24 mouse cellular contexts compared by ENCODE assay signal in the genomic region with DNA sequence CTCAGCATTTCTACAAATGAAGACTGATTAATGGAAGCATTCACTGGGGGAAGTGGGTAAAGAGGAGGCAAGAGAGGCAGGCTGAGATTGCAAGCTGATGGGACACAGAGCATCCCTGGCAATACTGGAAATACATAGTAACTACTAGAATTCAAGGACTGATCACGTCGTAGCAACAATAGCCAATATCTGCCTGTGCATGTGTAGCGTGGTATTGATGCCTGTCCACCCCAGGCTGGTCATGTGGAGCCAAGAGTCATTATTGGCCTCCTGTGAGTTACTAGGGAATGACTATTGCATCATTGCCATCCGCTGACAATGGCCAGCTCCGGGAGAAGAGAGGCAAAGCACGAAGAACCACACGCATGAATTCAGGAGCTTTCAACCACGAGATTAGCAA.
DNase-seq lines count a peak whose midpoint lies in the region; ATAC-seq and TF ChIP-seq lines count a peak whose summit lies in the region.
"Had no signal": no experiment of that assay in that cellular context is flagged by ENCODE, and none has a peak within 500 bp of the region (broad histone marks: within the 10 kb centered on the region; RNA-seq: fewer than 3 reads in every experiment).

No protein-coding gene starts in this region.

- no peaks in the 10 kb centered on the region for H3K36me3 ChIP-seq in heart, embryonic 12.5 days
- no peaks in the 10 kb centered on the region for H3K36me3 ChIP-seq in hindbrain, embryonic 15.5 days
- H3K36me3 ChIP-seq in hindbrain, postnatal 0 days (ENCODE audit: insufficient read depth, low read length): no peaks in the 10 kb centered on the region
- no peaks in the 10 kb centered on the region for H3K36me3 ChIP-seq in midbrain, embryonic 16.5 days (ENCODE audit: control insufficient read depth, insufficient read depth, low read length)
- H3K36me3 ChIP-seq in midbrain, embryonic 10.5 days: no peaks in the 10 kb centered on the region
- H3K36me3 ChIP-seq: embryonic facial prominence, embryonic 10.5 days; embryonic facial prominence, embryonic 13.5 days; forebrain, embryonic 12.5 days; forebrain, embryonic 15.5 days; heart, embryonic 10.5 days had no signal

- no peak for ATAC-seq in heart, embryonic 12.5 days (ENCODE audit: insufficient number of reproducible peaks, low FRiP score)
- ATAC-seq in hindbrain, embryonic 15.5 days (ENCODE audit: low FRiP score, low read depth): 0 out of 2 replicates have a peak, but pooled peaks have one; percentile 45
- ATAC-seq in hindbrain, postnatal 0 days: no peak
- peak; percentile 58; the same call in 1 of the 2 replicates for ATAC-seq in midbrain, embryonic 16.5 days
- ATAC-seq: activated CD4-positive, CD25-positive, alpha-beta regulatory T cell, adult 4 months; forebrain, embryonic 15.5 days; inflammation-experienced regulatory T-cells, adult 6 months; intestine, embryonic 16.5 days had no signal

- no peaks in the 10 kb centered on the region for H3K27me3 ChIP-seq in heart, embryonic 12.5 days (replicated peaks)
- H3K27me3 ChIP-seq in hindbrain, embryonic 15.5 days: no peaks in the 10 kb centered on the region
- no peaks in the 10 kb centered on the region for H3K27me3 ChIP-seq in hindbrain, postnatal 0 days (ENCODE audit: insufficient read depth, low read length)
- no peaks in the 10 kb centered on the region for H3K27me3 ChIP-seq in midbrain, embryonic 16.5 days (ENCODE audit: control insufficient read depth, insufficient read depth, low read depth, low read length)
- H3K27me3 ChIP-seq in midbrain, embryonic 10.5 days (ENCODE audit: low read depth, poor library complexity, severe bottlenecking): no peaks in the 10 kb centered on the region
- H3K27me3 ChIP-seq: forebrain, embryonic 12.5 days; forebrain, embryonic 15.5 days had no signal

- WGBS in heart, embryonic 12.5 days: 84% methylated on average over 8 of the region's 8 CpGs
- WGBS in hindbrain, embryonic 15.5 days: 78% methylated on average over 8 of the region's 8 CpGs
- WGBS in hindbrain, postnatal 0 days: 78% methylated on average over 8 of the region's 8 CpGs
- 86% methylated on average over 8 of the region's 8 CpGs for WGBS in midbrain, embryonic 16.5 days
- whole genome bisulfite sequencing in midbrain, embryonic 10.5 days: 89% methylated on average over 8 of the region's 8 CpGs

- H3K9ac ChIP-seq in heart, embryonic 12.5 days: no peak overlapping the region
- no peak overlapping the region for H3K9ac ChIP-seq in hindbrain, embryonic 15.5 days
- no peak overlapping the region for H3K9ac ChIP-seq in hindbrain, postnatal 0 days (replicated peaks; ENCODE audit: low read length)
- H3K9ac ChIP-seq in midbrain, embryonic 16.5 days (ENCODE audit: low read depth, low read length): no peak overlapping the region
- H3K9ac ChIP-seq: embryonic facial prominence, embryonic 13.5 days; forebrain, embryonic 12.5 days; forebrain, embryonic 15.5 days had no signal

- no peaks in the 10 kb centered on the region for H3K4me1 ChIP-seq in heart, embryonic 12.5 days (replicated peaks)
- H3K4me1 ChIP-seq in hindbrain, embryonic 15.5 days (replicated peaks): peaks cover 4% of the 10 kb centered on the region; the same call in 1 of the 2 replicates
- no peaks in the 10 kb centered on the region for H3K4me1 ChIP-seq in hindbrain, postnatal 0 days (ENCODE audit: insufficient read depth, low read length)
- no peaks in the 10 kb centered on the region for H3K4me1 ChIP-seq in midbrain, embryonic 16.5 days (ENCODE audit: control insufficient read depth, insufficient read depth, low read length)
- H3K4me1 ChIP-seq in midbrain, embryonic 10.5 days: no peaks in the 10 kb centered on the region
- H3K4me1 ChIP-seq: embryonic facial prominence, embryonic 10.5 days; embryonic facial prominence, embryonic 13.5 days; forebrain, embryonic 12.5 days; forebrain, embryonic 15.5 days; heart, embryonic 10.5 days had no signal

- H3K27ac ChIP-seq in heart, embryonic 12.5 days (ENCODE audit: poor library complexity, severe bottlenecking): no peak overlapping the region
- H3K27ac ChIP-seq in hindbrain, embryonic 15.5 days (replicated peaks): no peak overlapping the region
- no peak overlapping the region for H3K27ac ChIP-seq in hindbrain, postnatal 0 days
- no peak overlapping the region for H3K27ac ChIP-seq in midbrain, embryonic 16.5 days (ENCODE audit: low read length)
- H3K27ac ChIP-seq in midbrain, embryonic 10.5 days (replicated peaks): no peak overlapping the region
- H3K27ac ChIP-seq: embryonic facial prominence, embryonic 10.5 days; embryonic facial prominence, embryonic 13.5 days; forebrain, embryonic 12.5 days; forebrain, embryonic 15.5 days; heart, adult 2 months; heart, embryonic 10.5 days had no signal

- peak; percentile 78 for DNase-seq in heart, adult 11 months
- DNase-seq in hindbrain, postnatal 0 days (ENCODE audit: low spot score): no peak
- no peak for DNase-seq in midbrain, embryonic 10.5 days (ENCODE audit: low spot score)
- DNase-seq: adrenal gland, adult 8-10 months; adrenal gland, postnatal 25 days; cerebellum, adult 11-12 months; cerebellum, adult 8-10 months; cerebellum, postnatal 10 days; cerebellum, postnatal 36 days; embryo, embryonic 11 days; gastrocnemius, postnatal 25 days; heart, adult 2 months had no signal

- TF ChIP-seq CTCF in hindbrain, postnatal 0 days (IDR thresholded peaks at IDR 0.05; ENCODE audit: low read depth): no peak

- no peak overlapping the region for H3K4me2 ChIP-seq in heart, embryonic 12.5 days
- H3K4me2 ChIP-seq in hindbrain, embryonic 15.5 days: no peak overlapping the region
- H3K4me2 ChIP-seq in hindbrain, postnatal 0 days (ENCODE audit: low read depth, low read length): no peak overlapping the region
- H3K4me2 ChIP-seq in midbrain, embryonic 16.5 days (ENCODE audit: low read length): no peak overlapping the region
- H3K4me2 ChIP-seq: embryonic facial prominence, embryonic 13.5 days; forebrain, embryonic 12.5 days; forebrain, embryonic 15.5 days had no signal

- 0 out of 2 replicates have a peak, but pooled peaks cover 3% of the 10 kb centered on the region for H3K9me3 ChIP-seq in heart, embryonic 12.5 days (replicated peaks)
- H3K9me3 ChIP-seq in hindbrain, embryonic 15.5 days: no peaks in the 10 kb centered on the region
- no peaks in the 10 kb centered on the region for H3K9me3 ChIP-seq in hindbrain, postnatal 0 days (ENCODE audit: low read length)
- H3K9me3 ChIP-seq in midbrain, embryonic 16.5 days (replicated peaks; ENCODE audit: control insufficient read depth, low read length, poor library complexity, severe bottlenecking): no peaks in the 10 kb centered on the region; the same call in 1 of the 2 replicates
- no peaks in the 10 kb centered on the region for H3K9me3 ChIP-seq in midbrain, embryonic 10.5 days (replicated peaks)
- H3K9me3 ChIP-seq: embryonic facial prominence, embryonic 10.5 days; embryonic facial prominence, embryonic 13.5 days; forebrain, embryonic 12.5 days; forebrain, embryonic 15.5 days; heart, embryonic 10.5 days had no signal

- H3K4me3 ChIP-seq in heart, embryonic 12.5 days: no peak overlapping the region
- no peak overlapping the region for H3K4me3 ChIP-seq in hindbrain, embryonic 15.5 days
- no peak overlapping the region for H3K4me3 ChIP-seq in hindbrain, postnatal 0 days (ENCODE audit: low read length)
- no peak overlapping the region for H3K4me3 ChIP-seq in midbrain, embryonic 16.5 days (ENCODE audit: low read depth, low read length)
- H3K4me3 ChIP-seq in midbrain, embryonic 10.5 days: no peak overlapping the region
- H3K4me3 ChIP-seq: embryonic facial prominence, embryonic 10.5 days; embryonic facial prominence, embryonic 13.5 days; erythroblast, embryonic 14.5 days; forebrain, embryonic 12.5 days; forebrain, embryonic 15.5 days; heart, adult 2 months; heart, embryonic 10.5 days had no signal

Comparison
In these comparisons a context has a peak if more than half of its experiments do, and no peak if none do; other contexts are left out.
1. ATAC-seq: peak in hindbrain, embryonic 15.5 days (single experiment) and midbrain, embryonic 16.5 days (single experiment); none in heart, embryonic 12.5 days (single experiment) and hindbrain, postnatal 0 days (single experiment).